Mouse (Mus musculus): ENCODE data around the gene Ccdc137. TPM values are rescaled to one million over a fixed set of nuclear protein-coding genes. Genes with fewer than 3 reads are reported as not detected.

Gene Ccdc137
- polyA plus RNA-seq, 2 experiments from 2014 or later = 15.6 to 22.7 TPM

DNA sequence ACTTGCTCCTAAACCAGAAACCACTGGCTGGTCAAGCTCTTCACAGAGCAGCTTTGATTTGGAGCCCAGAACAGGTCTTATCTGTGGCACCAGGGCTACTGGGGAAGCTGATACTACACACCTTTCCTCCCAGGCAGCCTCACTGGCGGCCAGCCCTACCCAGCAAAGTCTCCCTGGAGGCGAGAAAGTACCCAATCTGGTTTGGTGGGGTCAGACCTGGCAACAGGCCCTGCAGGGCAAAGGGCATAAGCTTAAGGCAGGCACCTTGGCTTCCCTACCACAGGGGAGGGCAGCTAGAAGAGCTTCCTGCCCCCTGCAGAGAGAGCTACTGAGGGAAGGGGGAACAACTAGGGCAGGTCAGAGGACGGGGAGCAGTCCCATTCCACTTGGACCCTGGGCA is 42.4 kb downstream of the Ccdc137 start:
- ATAC-seq = no peak

DNA sequence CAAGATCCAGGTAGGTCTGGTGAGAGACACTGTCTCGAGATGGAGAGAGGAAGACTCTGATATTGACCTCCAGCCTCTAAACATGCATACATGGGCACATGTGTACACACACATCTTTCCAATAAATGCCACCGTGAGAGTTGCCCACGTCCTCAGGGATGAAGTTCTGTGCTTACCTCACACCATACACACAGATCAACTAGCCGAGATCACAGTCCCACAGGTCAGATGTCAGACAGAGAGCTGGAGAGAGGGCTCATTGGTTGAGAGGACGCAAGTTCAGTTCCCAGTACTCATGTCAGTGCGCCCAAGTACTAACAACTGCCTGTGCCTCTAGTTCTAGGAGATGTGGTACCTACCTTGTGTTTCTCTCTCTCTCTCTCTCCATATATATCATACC is 43.1 kb downstream of the Ccdc137 start:
- ATAC-seq = no peak

DNA sequence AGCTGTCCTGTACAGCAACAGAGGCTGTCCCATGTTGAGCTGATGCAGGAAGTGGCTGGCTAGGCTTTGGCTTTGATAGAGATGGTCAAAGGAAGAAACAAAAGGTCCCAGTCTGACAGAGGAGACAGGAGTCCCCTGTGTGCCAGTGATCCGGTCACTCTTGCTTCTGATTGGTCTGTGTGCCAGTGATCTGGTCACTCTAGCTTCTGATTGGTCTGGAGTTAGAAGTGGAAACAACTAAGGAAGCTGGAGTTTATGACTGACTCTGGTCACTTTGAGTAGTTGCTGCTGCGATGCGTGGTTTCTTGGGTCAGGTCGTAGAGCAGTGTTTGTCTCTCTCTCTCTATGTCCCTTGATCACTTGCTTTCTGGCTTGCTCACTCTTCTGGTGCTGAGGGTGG is 43.8 kb downstream of the Ccdc137 start:
- no peak for ATAC-seq

DNA sequence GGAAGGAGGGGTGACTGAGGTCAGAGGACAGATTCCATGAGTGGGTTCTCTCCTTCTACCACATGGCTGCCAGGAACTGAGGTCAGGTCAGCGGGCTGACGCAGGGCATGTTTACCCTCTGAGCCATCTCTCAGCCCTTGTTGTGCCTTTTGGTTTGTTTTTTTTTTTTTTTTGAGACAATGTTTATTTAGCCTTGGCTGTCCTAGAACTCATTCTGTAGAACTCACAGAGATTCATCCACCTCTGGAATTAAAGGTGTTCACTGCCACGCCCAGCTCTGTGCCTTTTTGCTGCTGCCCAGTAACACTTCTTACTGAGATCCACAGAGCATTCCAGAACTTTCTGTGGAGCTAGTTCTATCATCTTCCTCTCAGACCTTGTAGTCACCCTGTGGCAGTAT is 47.7 kb downstream of the Ccdc137 start:
- ATAC-seq = no peak

- ATAC-seq = no peak
Measured at GRCm38 (mm10) chr11:120506899-120507298, 49.0 kb downstream of the Ccdc137 start.

DNA sequence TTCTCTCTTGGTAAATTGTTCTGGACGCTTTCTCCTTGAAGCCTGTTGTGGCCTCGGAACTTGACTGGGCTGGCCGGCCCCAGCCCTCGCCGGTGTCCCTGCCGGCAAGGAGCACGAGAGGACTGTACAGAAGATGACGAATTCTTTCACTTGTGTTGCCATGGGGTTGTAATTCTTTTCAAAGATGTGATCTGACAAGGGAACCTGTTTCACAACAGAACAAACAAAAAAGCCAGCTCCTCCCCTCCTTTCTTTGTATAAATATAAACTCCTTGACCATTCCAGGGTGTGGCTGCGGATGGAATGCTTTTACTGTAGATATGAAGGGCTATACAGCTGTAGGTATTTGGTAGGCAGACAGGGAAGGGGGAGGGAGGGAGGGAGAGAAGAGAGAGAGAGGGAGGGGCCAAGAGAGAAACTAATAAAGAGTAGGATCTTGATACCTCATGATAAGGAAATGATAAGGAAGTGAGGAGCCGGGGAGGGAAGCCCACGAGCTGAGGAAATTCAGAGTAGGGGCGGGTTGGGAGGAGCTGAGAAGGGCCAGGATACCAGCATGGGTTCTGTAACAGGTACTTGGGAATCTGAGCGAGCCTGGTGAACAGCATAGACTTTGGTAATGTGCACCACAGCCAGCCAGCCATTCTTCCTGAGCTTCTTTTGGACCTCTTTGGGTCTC is 49.8 kb downstream of the Ccdc137 start:
- no peak for ATAC-seq

GRCm38 (mm10) chr11:120508290-120508870 is 50.5 kb downstream of the Ccdc137 start:
- no peak for ATAC-seq

DNA sequence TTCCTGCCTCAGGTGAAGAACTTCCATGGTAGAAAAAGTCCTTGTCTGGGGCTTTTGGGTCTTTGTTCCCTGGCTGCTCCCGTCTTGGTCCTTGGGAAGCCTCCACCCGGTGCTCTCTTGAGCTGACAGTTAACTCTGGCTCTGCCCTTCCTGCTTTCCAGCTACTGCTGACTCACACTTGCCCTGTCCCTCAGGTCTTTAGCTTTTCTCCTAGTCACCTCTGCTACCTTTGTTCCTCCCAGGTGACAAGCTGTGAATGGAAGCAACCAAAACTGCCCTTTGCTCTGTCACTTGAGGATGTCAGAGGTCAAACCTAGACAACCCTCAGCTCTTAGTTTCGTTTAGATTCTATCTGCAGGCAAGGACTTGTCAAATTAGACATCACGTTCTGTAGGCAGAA is 52.0 kb downstream of the Ccdc137 start:
- ATAC-seq = no peak

DNA sequence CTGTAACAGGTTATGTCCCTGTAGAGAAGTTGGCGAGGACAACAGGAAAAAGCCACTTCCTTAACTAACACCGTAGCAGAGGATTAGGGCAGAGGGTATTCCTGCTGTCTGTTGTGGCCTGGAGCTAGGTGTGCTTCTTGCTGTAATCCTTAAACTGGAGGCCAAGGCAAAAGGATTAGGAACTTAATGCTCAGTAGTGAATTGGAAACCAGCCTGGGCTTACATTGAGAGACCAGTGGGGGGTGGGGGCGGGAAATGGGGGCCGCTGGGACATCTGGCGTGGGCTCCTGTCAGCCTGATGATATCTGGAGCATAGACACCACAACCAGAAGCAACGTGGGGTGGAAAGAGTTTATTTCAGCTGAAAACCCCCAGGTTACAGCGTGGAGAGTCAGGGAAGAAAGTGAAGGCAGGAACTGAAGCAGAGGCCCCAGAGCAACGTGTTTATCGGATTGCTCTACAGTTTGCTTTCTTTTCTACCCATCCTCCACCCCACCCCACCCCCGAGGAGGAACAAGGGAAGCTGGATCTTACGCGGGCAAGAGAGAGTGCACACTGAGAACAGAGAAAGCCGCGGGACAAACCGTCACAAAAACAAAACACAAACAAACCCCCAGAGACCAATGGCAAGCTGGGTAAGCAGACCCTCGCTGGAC is 52.6 kb downstream of the Ccdc137 start:
- ATAC-seq = peak; percentile 40

DNA sequence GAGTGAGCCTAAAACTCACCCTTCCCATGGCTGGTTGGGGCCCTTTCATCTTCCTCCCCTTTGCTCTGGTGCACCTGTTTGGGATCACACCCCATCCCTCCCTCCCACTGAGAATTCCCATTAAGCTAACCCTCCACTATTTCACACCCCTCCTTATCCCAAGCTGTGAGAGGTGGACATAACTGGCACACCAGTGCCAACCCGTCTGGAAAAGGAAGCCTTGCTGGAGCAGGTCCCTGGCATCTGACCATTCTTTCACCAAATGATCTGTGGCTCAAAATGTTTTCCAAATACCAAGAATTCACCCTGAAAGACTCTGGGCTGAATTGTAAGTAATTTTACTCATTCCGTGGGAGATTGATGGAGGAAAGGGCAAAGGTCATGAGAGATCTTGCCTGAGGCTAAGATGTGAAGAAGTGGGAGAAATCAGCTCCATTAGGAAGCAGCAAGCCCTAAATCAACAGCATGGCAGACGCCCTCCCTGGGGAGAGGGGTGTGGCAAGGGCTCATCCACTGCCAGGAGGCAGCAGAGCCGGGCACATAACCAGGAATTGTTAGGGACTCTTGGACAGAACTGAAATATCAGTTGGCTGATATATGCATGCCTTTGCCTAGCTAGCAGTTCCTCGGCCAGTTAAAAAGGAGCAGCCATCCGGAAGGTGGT is 55.0 kb downstream of the Ccdc137 start:
- ATAC-seq = no peak

Other genes starting within 250 kb of the Ccdc137 start
- not detected for gene Bahcc1, start 225.2 kb upstream of the Ccdc137 start, polyA plus RNA-seq (2017; shearing (Covaris generic))
- 1,000 to 10,000 TPM; 2,904 to 3,852 TPM for gene Actg1, start 109.6 kb upstream of the Ccdc137 start, polyA plus RNA-seq (2017; shearing (Covaris generic))
- 1 to 10 TPM in 1 of 2 experiments, under 1 TPM in 1; 0.47 to 1.1 TPM for gene Fscn2, start 96.6 kb upstream of the Ccdc137 start, polyA plus RNA-seq (2017; shearing (Covaris generic))
- gene Faap100, start 79.4 kb upstream of the Ccdc137 start, polyA plus RNA-seq (2017; shearing (Covaris generic)) = 10 to 100 TPM; 12.2 to 18.7 TPM
- 1 to 10 TPM; 9.1 to 9.7 TPM for gene Nploc4, start 20.4 kb upstream of the Ccdc137 start, polyA plus RNA-seq (2017; shearing (Covaris generic))
- gene Tspan10, start 15.5 kb upstream of the Ccdc137 start, polyA plus RNA-seq (2017; shearing (Covaris generic)) = not detected
- under 1 TPM in 1 of 2 experiments, not detected in 1; 0.38 TPM for gene Pde6g, start 4.6 kb upstream of the Ccdc137 start, polyA plus RNA-seq (2017; shearing (Covaris generic))
- 1 to 10 TPM; 7.5 to 8.5 TPM for gene Oxld1, start within 50 bp of the Ccdc137 start, polyA plus RNA-seq (2017; shearing (Covaris generic))
- 10 to 100 TPM; 24.4 to 30.8 TPM for gene Arl16, start 9.5 kb downstream of the Ccdc137 start, polyA plus RNA-seq (2017; shearing (Covaris generic))
- gene Mrpl12, start 26.5 kb downstream of the Ccdc137 start, polyA plus RNA-seq (2017; shearing (Covaris generic)) = 10 to 100 TPM; 73.5 to 74.7 TPM
- 10 to 100 TPM in 1 of 2 experiments, 1 to 10 TPM in 1; 9.7 to 12.3 TPM for gene Slc25a10, start 33.7 kb downstream of the Ccdc137 start, polyA plus RNA-seq (2017; shearing (Covaris generic))
- not detected for gene Gcgr, start 72.6 kb downstream of the Ccdc137 start, polyA plus RNA-seq (2017; shearing (Covaris generic))
- gene Mcrip1, start 91.6 kb downstream of the Ccdc137 start, polyA plus RNA-seq (2017; shearing (Covaris generic)) = 100 to 1,000 TPM; 121 to 128 TPM
- not detected for gene Ppp1r27, start 93.0 kb downstream of the Ccdc137 start, polyA plus RNA-seq (2017; shearing (Covaris generic))
- gene P4hb, start 115.1 kb downstream of the Ccdc137 start, polyA plus RNA-seq (2017; shearing (Covaris generic)) = 100 to 1,000 TPM; 140 to 160 TPM
- gene Arhgdia, start 123.5 kb downstream of the Ccdc137 start, polyA plus RNA-seq (2017; shearing (Covaris generic)) = 100 to 1,000 TPM; 601 to 860 TPM
- gene Alyref, start 140.2 kb downstream of the Ccdc137 start, polyA plus RNA-seq (2017; shearing (Covaris generic)) = 10 to 100 TPM; 18.9 to 51.6 TPM
- 100 to 1,000 TPM; 112 to 117 TPM for gene Anapc11, start 140.3 kb downstream of the Ccdc137 start, polyA plus RNA-seq (2017; shearing (Covaris generic))
- not detected for gene Npb, start 150.4 kb downstream of the Ccdc137 start, polyA plus RNA-seq (2017; shearing (Covaris generic))
- 100 to 1,000 TPM in 1 of 2 experiments, 10 to 100 TPM in 1; 84.5 to 112 TPM for gene Pcyt2, start 159.8 kb downstream of the Ccdc137 start, polyA plus RNA-seq (2017; shearing (Covaris generic))
- gene Sirt7, start 167.1 kb downstream of the Ccdc137 start, polyA plus RNA-seq (2017; shearing (Covaris generic)) = 10 to 100 TPM; 50.8 to 61.8 TPM
- 10 to 100 TPM; 10.7 to 14.3 TPM for gene Mafg, start 175.5 kb downstream of the Ccdc137 start, polyA plus RNA-seq (2017; shearing (Covaris generic))
- gene Pycr1, start 185.7 kb downstream of the Ccdc137 start, polyA plus RNA-seq (2017; shearing (Covaris generic)) = under 1 TPM in 1 of 2 experiments, not detected in 1; 0.48 TPM
- not detected for gene Myadml2, start 190.0 kb downstream of the Ccdc137 start, polyA plus RNA-seq (2017; shearing (Covaris generic))
- gene Notum, start 203.1 kb downstream of the Ccdc137 start, polyA plus RNA-seq (2017; shearing (Covaris generic)) = not detected
- gene Aspscr1, start 214.9 kb downstream of the Ccdc137 start, polyA plus RNA-seq (2017; shearing (Covaris generic)) = 100 to 1,000 TPM in 1 of 2 experiments, 10 to 100 TPM in 1; 78.1 to 110 TPM

Data from activated CD4-positive, CD25-positive, alpha-beta regulatory T cell, adult 4 months (primary cell).